Mouse (Mus musculus) lung, postnatal 0 days (tissue): ENCODE results near the gene Hexim2.

Experiments used
- CTCF ChIP-seq: IDR thresholded peaks from 2 replicates; pipeline ENCODE4 v1.5.1; 2016; ENCODE audit warnings: antibody characterized with exemption, mild to moderate bottlenecking
- EP300 ChIP-seq: IDR thresholded peaks from 2 replicates; pipeline ENCODE4 v1.6.1; 2016; ENCODE audit warnings: antibody characterized with exemption, mild to moderate bottlenecking, control low read depth

- no peak for TF ChIP-seq EP300
- no peak for TF ChIP-seq CTCF
Observed at GRCm38 (mm10) chr11:103177216-103177615, 45.0 kb downstream of the Hexim2 start.
